Mouse (Mus musculus) heart, embryonic 14.5 days (tissue): ENCODE measurements at regions not wholly inside any gene's neighbourhood (a gene's known extent, or its start where the extent isn't known, plus 50 kb on each side); places are given as distances from the start of the nearest gene placed in this dataset.
"Not testable (repeated sequence)": the region's sequence is repeated elsewhere in the genome, so short reads cannot be mapped to it uniquely, and the experiment has no call there.

Source experiments
- ATAC-seq: fragments of 200-750 bp; cut with Nextera tagmentation; 2 replicates; pipeline ENCODE4 v1.8.0; 2017; ENCODE audit warnings: low read depth, moderate TSS enrichment; ENCODE audit not compliant: insufficient number of reproducible peaks, insufficient read depth, low FRiP score
- H3K27ac ChIP-seq, 2 experiments: fragments of 200-500 bp in 1 of 2; fragments of 300-500 bp in 1 of 2; sonication (generic) in 1 of 2; replicated peaks in 1 of 2; 2 replicates each; pipeline ENCODE4 v1.5.1; 2012 to 2014; ENCODE audit warnings: low read depth in 2 of 2, low read length in 2 of 2, control low read depth in 1 of 2, mild to moderate bottlenecking in 1 of 2, mixed read lengths in 1 of 2; ENCODE audit not compliant: control insufficient read depth in 1 of 2, insufficient read depth in 1 of 2
- H3K27me3 ChIP-seq: fragments of 300-500 bp; sonication (generic); 2 replicates; pipeline ENCODE4 v1.6.1; 2014; ENCODE audit warnings: mild to moderate bottlenecking, low read length, control low read depth; ENCODE audit not compliant: control insufficient read depth, insufficient read depth
- H3K36me3 ChIP-seq: fragments of 300-500 bp; sonication (generic); 2 replicates; pipeline ENCODE4 v1.6.1; 2014; ENCODE audit warnings: mild to moderate bottlenecking, control low read depth, low read length, mixed read lengths; ENCODE audit not compliant: control insufficient read depth, insufficient read depth
- H3K4me1 ChIP-seq, 2 experiments: fragments of 200-500 bp in 1 of 2; fragments of 300-500 bp in 1 of 2; sonication (generic) in 1 of 2; 2 replicates each; pipeline ENCODE4 v1.6.1; 2012 to 2014; ENCODE audit warnings: low read length in 2 of 2, control low read depth in 1 of 2, mixed read lengths in 1 of 2; ENCODE audit not compliant: control insufficient read depth in 2 of 2, insufficient read depth in 2 of 2
- H3K4me2 ChIP-seq: fragments of 300-500 bp; sonication (generic); 2 replicates; pipeline ENCODE4 v1.6.1; 2014; ENCODE audit warnings: mild to moderate bottlenecking, low read length
- H3K4me3 ChIP-seq, 2 experiments: fragments of 200-500 bp in 1 of 2; fragments of 300-500 bp in 1 of 2; sonication (generic) in 1 of 2; 2 replicates each; pipeline ENCODE4 v1.5.1; 2012 to 2014; ENCODE audit warnings: low read length in 2 of 2, mild to moderate bottlenecking in 2 of 2, control low read depth in 1 of 2, low read depth in 1 of 2, moderate library complexity in 1 of 2; ENCODE audit not compliant: control insufficient read depth in 1 of 2, insufficient read depth in 1 of 2
- H3K9ac ChIP-seq: fragments of 300-500 bp; sonication (generic); 2 replicates; pipeline ENCODE4 v1.6.1; 2014; ENCODE audit warnings: mild to moderate bottlenecking, low read length
- H3K9me3 ChIP-seq: fragments of 300-500 bp; sonication (generic); 2 replicates; pipeline ENCODE4 v1.6.1; 2016; ENCODE audit warnings: low read length, control low read depth; ENCODE audit not compliant: control insufficient read depth
- WGBS: fragments of 180-500 bp; shearing (Covaris S2); extraction: QIAGEN DNeasy Blood & Tissue Kit; methylation state at CpG from one replicate; pipeline ENCODE4 v1.1.7; 2014; 5-methylcytosine and 5-hydroxymethylcytosine counted together

GRCm38 (mm10) chr1:83831900-83832535 lies 424.0 kb upstream of the Sphkap start:
- no peaks in the 10 kb centered on the region for H3K27me3 ChIP-seq
- H3K36me3 ChIP-seq: no peaks in the 10 kb centered on the region
- 78% methylated on average over 3 of the region's 3 CpGs for WGBS
- no peaks in the 10 kb centered on the region for H3K9me3 ChIP-seq
- no peak overlapping the region for H3K9ac ChIP-seq
- ATAC-seq: no peak
- H3K4me3 ChIP-seq: no peak overlapping the region
- H3K4me2 ChIP-seq: no peak overlapping the region
- no peaks in the 10 kb centered on the region for H3K4me1 ChIP-seq
- H3K27ac ChIP-seq: no peak overlapping the region

- H3K4me1 ChIP-seq: no peaks in the 10 kb centered on the region
- H3K4me3 ChIP-seq: no peak overlapping the region
- no peak for ATAC-seq
- whole genome bisulfite sequencing: 80% methylated on average over 6 of the region's 6 CpGs
- no peaks in the 10 kb centered on the region for H3K36me3 ChIP-seq
- H3K27ac ChIP-seq: no peak overlapping the region
- no peaks in the 10 kb centered on the region for H3K27me3 ChIP-seq
- H3K9me3 ChIP-seq: no peaks in the 10 kb centered on the region
- no peak overlapping the region for H3K9ac ChIP-seq
- H3K4me2 ChIP-seq: no peak overlapping the region
Observed at GRCm38 (mm10) chr1:83830025-83830645, 422.1 kb upstream of the Sphkap start.

GRCm38 (mm10) chr1:83811162-83811561 lies 403.2 kb upstream of the Sphkap start:
- not testable (repeated sequence) for H3K4me2 ChIP-seq, H3K27me3 ChIP-seq, H3K4me1 ChIP-seq, H3K27ac ChIP-seq, H3K9me3 ChIP-seq, H3K9ac ChIP-seq, H3K36me3 ChIP-seq, H3K4me3 ChIP-seq, ATAC-seq
- WGBS: 35% methylated on average over 5 of the region's 6 CpGs

- no peak overlapping the region for H3K4me3 ChIP-seq
- no peak overlapping the region for H3K4me2 ChIP-seq
- 78% methylated on average over 6 of the region's 6 CpGs for WGBS
- no peak for ATAC-seq
- no peaks in the 10 kb centered on the region for H3K9me3 ChIP-seq
- no peak overlapping the region for H3K9ac ChIP-seq
- H3K4me1 ChIP-seq: no peaks in the 10 kb centered on the region
- no peaks in the 10 kb centered on the region for H3K36me3 ChIP-seq
- no peaks in the 10 kb centered on the region for H3K27me3 ChIP-seq
- no peak overlapping the region for H3K27ac ChIP-seq
Observed at GRCm38 (mm10) chr1:83808432-83808831, 400.4 kb upstream of the Sphkap start.

- Histone ChIP-seq H3K4me2 (no peak overlapping the region), H3K4me3 (no peak overlapping the region), H3K4me1 (no peaks in the 10 kb centered on the region), H3K27ac (no peak overlapping the region), H3K36me3 (no peaks in the 10 kb centered on the region), H3K27me3 (no peaks in the 10 kb centered on the region), H3K9me3 (no peaks in the 10 kb centered on the region), H3K9ac (no peak overlapping the region)
- ATAC-seq: no peak
- WGBS: 75% methylated on average over 2 of the region's 2 CpGs
Observed at GRCm38 (mm10) chr1:83803345-83804041, 395.5 kb upstream of the Sphkap start.

GRCm38 (mm10) chr1:83801759-83802158 lies 393.8 kb upstream of the Sphkap start:
- Histone ChIP-seq H3K27ac (no peak overlapping the region), H3K4me1 (no peaks in the 10 kb centered on the region), H3K9ac (no peak overlapping the region), H3K4me3 (no peak overlapping the region), H3K36me3 (no peaks in the 10 kb centered on the region), H3K27me3 (no peaks in the 10 kb centered on the region), H3K9me3 (no peaks in the 10 kb centered on the region), H3K4me2 (no peak overlapping the region)
- no peak for ATAC-seq

GRCm38 (mm10) chr1:83796961-83797891 lies 389.2 kb upstream of the Sphkap start:
- no peaks in the 10 kb centered on the region for H3K4me1 ChIP-seq
- 67% methylated on average over 7 of the region's 7 CpGs for whole genome bisulfite sequencing
- no peak overlapping the region for H3K4me3 ChIP-seq
- no peak for ATAC-seq
- H3K27me3 ChIP-seq: no peaks in the 10 kb centered on the region
- no peak overlapping the region for H3K9ac ChIP-seq
- H3K36me3 ChIP-seq: no peaks in the 10 kb centered on the region
- H3K27ac ChIP-seq: no peak overlapping the region
- H3K4me2 ChIP-seq: no peak overlapping the region
- H3K9me3 ChIP-seq: no peaks in the 10 kb centered on the region
